Mouse (Mus musculus) ES-CJ7 (cell line): ENCODE results near the gene C1rl.
"Not testable (repeated sequence)": the region's sequence is repeated elsewhere in the genome, so short reads cannot be mapped to it uniquely, and the experiment has no call there.

Experiments
- DNase-seq: peaks from one replicate; pipeline ENCODE4 v3.0.0; 2011; ENCODE audit warnings: low read depth, low spot score

C1rl gene

DNA sequence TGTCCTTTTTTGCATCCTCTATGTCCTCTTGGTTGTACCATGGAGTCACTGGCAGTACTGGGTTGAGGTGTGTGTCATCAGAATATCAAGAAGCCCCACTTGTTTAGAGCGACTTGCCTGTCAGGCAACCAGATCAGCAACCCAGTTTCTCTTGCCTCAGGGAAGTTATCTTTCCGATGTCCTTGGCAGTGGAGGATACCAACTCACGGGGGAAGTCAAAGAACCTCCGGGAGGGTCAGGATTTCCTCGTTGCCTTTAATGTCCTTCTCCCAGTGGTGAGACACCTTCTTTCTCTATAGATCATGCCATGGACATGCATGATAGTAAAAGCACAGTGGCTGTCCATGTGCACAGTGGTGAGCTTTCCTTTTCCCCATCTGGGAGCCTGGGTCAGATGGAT lies 9.1 kb downstream of the C1rl start:
- DNase-seq, result no peak

DNA sequence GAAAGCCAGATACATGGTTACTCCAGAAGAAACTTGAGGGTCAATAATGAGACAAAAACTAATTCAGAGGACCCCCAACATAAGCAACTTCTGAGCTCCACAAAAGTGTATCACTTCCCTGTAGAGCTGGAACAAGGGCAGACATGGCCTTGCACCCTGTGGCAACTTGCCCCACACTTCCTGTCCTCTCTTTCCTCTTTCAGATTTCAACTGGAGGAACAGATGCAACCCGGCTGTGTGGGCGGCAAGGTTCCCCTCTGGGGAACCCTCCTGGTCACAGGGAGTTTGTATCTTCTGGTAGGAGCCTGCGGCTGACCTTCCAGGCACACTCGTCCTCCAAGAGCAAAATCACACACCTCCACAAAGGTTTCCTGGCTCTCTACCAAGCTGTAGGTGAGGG lies 12.1 kb downstream of the C1rl start:
- no peak for DNase-seq

DNA sequence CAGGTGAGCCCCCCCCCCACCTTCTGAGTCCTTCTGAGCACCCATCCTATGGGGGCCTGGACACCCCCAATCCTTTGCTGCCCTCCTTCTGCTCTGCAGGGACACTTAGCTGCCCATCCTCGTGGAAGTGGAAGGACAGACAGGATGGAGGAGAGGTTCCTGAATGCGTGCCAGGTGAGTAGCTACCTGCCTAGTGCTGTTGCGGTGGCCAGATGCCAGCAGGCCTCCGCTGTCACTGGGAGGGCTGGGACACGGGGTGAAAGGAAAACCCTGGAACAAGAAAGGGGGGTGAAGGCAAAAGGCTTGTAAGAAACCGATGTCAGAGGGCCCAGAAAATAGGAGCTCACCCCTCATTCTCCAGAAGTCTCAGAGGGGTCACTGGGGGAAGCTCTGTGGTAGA lies 14.1 kb downstream of the C1rl start:
- DNase-seq, result no peak

DNA sequence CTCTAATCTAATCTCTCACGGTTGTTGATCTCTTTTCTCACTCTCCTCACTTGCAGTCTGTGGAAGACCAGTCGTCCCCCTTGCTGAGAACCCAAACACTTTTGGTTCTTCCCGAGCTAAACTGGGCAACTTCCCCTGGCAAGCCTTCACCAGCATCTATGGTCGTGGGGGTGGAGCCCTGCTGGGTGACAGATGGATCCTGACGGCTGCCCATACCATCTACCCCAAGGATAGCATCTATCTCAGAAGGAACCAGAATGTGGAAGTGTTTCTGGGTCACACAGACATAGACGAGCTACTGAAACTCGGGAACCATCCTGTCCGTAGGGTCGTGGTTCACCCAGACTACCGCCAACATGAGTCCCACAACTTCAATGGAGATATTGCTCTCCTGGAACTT lies 15.4 kb downstream of the C1rl start:
- DNase-seq, result no peak

DNA sequence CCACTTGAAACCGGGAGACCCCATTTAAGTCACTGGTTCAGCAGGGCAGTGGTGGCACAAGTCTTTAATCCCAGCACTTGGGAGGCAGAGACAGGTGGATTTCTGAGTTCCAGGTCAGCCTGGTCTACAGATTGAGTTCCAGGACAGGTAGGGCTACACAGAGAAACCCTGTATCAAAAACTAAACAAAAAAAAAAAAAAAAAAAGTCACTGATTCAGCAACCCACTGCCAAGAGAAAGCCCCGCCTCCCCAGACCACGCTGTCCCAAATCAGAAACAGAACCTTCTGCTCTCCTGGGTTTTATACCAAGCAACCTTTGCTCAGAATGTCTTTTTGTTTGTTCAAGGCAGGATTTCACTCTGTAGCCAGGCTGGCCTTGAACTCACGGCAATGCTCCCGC lies 16.3 kb downstream of the C1rl start:
- not testable (repeated sequence) for DNase-seq

DNA sequence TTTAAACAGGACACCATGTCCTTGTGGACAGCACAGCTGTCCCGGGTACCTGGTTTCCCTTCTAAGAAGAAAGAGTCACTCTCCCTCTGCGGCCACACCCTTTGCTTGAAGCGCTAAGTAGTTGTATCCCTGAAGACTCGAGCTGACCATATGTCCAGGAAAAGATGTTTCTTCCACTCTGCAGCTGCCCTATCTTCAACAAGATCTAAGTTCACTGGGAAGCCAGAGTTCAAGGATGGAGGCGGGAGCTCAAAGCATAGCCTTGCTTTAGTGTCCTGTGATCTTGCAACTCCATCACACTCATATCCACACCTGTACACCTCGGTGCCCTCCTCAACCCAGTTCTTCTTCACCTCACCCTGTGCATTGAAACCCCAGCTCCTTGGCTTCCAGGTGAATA lies 19.0 kb downstream of the C1rl start:
- no peak for DNase-seq

DNA sequence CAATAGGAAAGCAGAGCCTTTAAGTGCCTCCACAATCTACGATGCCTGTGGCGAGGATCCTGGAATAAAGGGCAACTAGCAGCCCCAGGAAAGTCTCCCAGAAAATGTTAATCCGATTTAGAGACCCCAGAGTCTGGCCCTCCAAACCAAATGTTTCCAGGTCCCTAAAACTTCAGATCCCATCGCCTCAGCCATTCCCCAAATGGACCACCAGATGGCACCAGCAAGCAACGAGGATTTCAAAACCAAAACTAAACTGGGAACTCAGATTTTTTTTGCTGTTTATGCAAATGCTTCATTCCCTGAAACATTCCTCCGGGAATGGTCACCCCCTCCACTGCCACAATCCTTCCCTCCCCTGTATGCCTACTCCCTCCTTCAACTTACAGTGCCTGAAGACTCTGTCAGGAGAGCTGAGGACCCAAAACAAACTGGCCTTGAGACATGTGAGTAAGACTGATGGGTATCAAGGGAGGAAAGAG lies 19.5 kb downstream of the C1rl start, which contains the start of gene C1ra:
TSS of gene C1ra (plus strand) at position 51 of the 482 bp plus-strand sequence.
- peak; percentile 51 for DNase-seq

DNA sequence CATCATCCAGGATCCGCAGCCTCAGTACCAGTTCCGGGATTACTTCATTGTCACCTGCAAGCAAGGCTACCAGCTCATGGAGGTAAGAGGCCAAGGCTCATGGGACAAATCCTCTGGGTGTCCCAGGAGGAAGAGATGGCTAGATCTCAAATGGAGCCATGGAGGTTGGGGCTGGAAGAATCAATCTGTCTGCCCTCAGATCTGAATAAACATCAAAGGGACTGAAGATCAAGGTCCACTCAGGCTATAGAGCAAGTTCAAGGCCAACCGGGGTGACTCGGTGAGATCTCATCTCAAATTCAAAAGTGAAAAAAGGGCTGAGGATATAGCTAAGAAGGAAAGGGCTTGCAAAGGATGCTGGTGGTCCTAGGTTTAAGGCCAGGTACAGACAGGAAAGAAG lies 24.8 kb downstream of the C1rl start:
- not testable (repeated sequence) for DNase-seq

DNA sequence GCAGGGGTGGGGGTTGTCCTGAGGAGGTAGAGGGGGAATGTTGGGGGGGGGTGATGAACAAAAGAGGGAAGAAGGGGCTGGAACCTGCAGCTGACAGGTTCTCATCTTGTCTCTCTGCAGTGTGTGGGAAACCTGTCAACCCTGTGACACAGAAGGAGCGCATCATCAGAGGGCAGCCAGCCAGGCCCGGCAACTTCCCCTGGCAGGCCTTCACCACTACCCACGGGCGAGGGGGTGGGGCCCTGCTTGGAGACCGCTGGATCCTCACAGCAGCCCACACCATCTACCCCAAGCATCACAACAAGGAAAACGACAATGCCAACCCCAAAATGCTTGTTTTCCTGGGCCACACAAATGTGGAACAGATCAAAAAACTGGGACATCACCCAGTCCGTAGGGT lies 29.2 kb downstream of the C1rl start:
- not testable (repeated sequence) for DNase-seq

DNA sequence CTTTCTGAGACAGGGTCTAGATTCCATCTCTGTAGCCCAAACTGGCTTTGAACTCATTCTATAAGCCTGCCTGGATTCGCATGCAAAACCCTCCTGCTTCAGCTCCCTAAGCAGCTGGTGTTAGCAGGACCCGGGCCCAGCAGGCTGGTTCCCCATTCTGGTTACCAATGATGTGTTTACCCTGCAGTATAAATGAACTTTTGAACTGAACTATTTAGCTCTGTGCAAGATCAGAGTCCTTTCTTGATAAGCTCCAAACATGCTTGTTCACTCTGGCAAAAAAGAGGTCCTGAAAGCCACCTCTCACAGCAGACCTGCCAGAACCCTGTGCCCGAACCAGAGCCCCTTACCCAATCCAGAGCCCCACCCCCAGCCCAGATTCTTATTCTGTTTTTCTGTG lies 35.0 kb downstream of the C1rl start:
- DNase-seq, result no peak

DNA sequence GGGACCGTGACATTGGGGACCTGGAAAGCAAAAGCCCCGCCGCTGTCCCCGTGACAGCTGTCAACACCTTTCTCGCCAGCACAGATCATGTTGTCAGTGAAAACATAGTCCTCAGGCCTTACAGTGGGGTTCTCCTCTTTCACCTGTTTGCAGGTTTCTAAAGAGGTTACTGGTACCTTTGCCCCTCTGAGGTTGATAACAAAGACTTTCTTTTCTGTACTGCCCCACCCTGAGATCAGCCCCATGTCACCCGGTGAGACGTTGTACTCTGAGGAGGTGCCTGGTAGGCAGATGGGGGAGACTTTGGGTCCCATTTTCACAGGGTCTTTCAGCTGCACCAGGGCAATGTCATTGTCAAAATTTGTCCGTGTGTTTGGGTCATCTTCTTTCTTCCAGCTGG lies 38.2 kb downstream of the C1rl start:
- no peak for DNase-seq

DNA sequence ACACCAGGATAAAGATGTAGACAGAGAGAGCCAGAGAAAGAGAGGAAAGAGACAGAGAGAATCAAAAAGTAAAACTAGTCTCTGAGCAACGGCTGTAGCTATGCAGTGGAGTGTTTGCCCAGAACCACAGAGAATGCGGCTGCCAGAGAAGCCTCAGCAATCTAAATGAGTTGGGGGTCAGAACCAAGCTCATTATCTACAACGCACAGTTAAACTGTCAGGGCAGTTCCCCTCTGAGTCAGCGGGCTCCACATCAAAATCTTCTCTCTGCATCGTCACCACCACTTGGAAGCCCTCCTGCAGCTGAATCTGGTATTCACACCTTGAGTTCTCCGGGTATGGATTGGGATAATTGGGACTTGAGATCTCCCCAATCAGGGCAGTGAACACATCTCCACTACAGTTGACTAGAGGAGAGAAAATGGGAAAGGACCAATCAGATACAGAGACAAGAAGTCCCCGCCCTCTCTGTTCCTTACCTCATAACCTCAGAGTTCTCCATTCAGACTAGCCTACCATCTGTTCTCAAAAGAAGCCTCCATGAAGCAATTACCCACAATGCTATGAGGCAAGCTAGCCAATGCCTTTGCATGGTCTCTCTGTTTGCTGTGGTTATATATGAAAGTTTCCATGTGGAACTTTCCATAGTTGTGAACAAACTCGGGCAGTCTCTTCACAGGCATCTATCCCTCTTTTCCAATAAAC lies 43.4 kb downstream of the C1rl start:
- DNase-seq, result not testable (repeated sequence)

DNA sequence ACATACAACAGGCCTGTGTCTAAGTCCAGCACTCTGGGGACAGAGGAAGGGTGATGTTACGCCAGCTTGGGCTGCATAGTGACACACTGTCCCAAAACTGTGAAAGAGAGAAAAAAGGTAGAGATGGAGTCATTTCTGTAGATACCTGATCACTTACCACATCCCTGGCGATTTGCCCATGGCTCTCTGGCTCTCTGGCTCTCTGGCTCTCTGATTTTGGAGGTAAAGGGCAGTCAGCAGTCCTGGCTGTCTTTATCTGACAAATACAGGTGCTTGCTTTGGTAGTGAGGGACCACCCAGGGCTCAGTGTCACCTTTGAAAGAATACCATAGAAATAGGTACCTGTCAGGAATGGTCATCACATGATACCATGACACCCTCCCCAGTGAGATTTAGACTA lies 48.3 kb downstream of the C1rl start:
- DNase-seq, result not testable (repeated sequence)

DNA sequence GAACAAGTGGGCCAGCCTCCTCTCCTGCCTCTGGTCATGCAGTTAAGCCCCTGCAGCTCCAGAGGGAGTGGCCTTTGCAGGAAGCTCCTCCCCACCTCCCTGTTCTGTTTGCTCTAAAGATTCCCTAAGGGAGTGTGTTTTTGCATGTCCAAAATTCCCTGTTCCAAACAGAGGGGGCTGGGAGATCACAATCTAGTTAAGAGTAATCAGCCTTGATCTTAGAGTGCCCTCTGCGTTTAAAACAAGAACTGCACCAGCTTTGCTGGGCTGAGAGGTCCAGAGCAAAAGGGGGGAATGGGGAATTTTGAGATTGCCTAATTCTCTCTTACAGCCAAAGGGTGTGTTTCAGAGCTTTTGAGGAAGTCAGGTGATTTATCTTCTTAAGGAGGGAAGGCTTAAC lies 49.4 kb downstream of the C1rl start, which contains the start of gene C1s1:
TSS of gene C1s1 (minus strand) at position 76 of the 400 bp plus-strand sequence.
- peak; percentile 73 for DNase-seq

DNA sequence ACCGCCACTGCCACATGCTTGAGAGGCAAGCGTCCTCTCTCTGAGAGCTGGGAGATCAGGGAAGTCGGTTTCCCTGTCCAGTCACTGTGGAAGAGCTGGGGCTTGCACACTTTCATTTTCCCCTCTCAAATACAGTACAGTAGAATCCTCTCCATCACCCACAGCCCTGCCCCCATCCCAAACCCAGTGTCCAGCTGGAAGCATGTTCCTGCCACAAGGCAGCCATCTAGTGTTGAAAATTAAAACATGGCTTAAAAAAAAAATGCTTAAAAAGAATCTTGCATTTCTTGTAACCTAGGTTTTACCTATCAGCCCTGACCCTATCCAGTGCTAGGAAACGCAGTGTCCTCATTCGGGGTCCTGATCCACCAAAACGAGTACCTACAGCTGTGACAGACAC lies 51.6 kb downstream of the C1rl start:
- DNase-seq, result no peak

DNA sequence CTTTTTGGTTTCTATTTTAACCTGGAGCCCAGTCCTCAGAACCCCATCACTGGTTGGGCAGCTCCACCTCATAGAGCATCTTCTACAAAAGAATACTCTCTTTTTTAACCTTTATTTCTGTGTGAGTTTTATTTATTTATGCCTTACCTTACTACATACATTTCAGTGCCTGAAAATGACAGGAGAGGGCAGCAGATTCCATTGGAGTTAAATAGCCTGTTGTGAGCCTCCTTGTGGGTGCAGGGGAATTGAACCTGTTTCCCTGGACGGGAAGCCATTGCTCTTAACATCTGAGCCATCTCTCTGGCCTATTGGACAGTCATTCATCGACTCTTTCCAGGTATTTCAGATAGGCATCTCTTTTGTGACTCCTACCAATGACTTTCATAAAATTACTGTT lies 52.5 kb downstream of the C1rl start:
- peak; percentile 12 for DNase-seq

DNA sequence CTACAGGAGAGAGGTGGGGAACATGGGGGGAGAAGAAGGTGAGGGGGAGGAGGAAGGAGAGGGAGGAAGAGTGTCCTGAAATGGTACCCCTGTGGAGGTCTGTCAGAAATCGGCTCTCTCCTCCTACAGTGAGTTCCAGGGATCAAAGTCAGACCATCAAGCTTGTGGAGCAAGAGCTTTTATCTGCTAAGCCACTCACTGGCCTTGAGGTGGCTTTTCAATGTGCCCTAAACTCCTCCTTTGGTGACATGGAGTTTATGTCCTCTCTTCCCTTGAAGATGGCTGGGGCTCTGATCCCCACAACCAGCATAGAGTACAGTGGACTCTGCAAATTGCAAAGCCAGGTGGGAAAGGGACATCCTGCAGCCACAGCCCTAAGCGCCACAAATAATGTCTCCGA lies 55.1 kb downstream of the C1rl start:
- DNase-seq, result not testable (repeated sequence)

DNA sequence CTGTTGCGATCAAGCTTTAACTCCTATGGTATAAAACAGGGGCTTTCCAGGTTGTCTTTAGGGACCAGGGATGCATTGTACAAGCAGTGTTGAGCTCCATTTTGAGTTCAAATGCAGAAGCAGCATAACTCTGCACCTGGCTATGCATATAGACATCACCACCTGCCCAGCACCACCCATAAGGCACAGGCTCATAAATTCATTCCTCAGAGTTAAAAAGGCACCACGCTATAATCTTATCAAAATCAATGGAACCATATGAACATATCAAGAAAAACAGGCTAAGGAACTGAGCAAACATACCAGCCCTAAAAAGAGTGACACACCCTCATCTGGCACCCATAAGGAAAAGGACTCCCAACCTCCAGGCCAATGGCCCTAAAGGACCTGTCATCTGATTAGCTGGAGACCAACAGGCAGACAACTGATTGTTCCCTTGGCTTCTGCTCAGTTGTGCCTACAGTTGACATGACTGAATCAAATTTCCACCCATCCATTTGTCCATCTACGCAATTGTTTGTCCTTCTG lies 56.2 kb downstream of the C1rl start:
- no peak for DNase-seq

DNA sequence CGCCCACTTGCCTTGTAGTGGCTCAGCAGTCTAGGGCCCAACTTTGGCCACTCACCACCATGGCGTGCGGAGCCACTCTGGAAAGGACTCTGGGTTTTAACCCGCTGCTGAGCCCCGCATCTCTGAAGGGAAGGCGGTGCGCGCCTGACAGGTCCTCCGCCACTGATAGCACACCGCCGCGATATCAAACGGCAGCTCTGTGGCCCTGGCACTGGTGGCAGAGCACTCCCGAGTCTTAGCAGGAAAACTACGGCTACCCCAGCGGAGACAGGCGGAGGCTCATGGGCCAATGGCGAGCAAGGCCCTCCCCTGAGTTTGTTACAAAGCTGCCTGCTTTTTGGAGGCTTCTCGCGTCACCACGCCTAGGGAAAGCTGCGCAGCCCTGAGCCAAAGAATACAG lies 59.9 kb downstream of the C1rl start:
- DNase-seq, result peak; percentile 76

DNA sequence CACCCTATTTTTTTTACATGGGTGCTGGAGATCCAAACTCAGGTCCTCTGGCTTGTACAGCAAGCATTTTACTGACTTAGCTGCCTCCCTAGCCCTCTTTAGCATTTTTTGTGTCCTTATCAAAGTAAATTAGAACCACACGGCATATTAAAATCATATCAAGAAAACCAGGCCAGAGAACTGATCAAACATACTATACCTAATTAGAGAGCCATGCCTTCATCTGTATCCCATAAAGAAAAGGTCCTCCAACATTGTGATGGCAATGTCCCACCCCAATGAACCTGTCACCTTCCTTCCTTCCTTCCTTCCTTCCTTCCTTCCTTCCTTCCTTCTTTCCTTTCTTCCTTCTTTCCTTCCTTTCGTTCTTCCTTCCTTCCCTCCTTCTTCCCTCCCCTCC lies 63.0 kb downstream of the C1rl start:
- not testable (repeated sequence) for DNase-seq
